Mouse (Mus musculus) lung, embryonic 14.5 days (tissue): Measurements from ENCODE around the gene Os9. TPM values are rescaled to one million over a fixed set of nuclear protein-coding genes. Genes with fewer than 3 reads are reported as not detected.

Experiments
- ATAC-seq: fragments of 200-750 bp; cut with Nextera tagmentation; 2 replicates; pipeline ENCODE4 v1.8.0; 2017; ENCODE audit warnings: mild to moderate bottlenecking, moderate TSS enrichment, moderate library complexity; ENCODE audit not compliant: insufficient read depth
- DNase-seq: peaks from one replicate; pipeline ENCODE4 v3.0.0-alpha.2; 2015
- H3K27ac ChIP-seq: fragments of 300-500 bp; sonication (generic); 2 replicates; pipeline ENCODE4 v1.5.1; 2014; ENCODE audit warnings: low read depth, mild to moderate bottlenecking, moderate library complexity
- H3K27me3 ChIP-seq: fragments of 300-500 bp; sonication (generic); 2 replicates; pipeline ENCODE4 v1.6.1; 2014; ENCODE audit warnings: low read length, control low read depth; ENCODE audit not compliant: insufficient read depth
- H3K36me3 ChIP-seq: fragments of 300-500 bp; sonication (generic); 2 replicates; pipeline ENCODE4 v1.6.1; 2014; ENCODE audit warnings: control low read depth; ENCODE audit not compliant: insufficient read depth
- H3K4me1 ChIP-seq: fragments of 300-500 bp; sonication (generic); 2 replicates; pipeline ENCODE4 v1.6.1; 2014; ENCODE audit warnings: antibody characterized with exemption, control low read depth; ENCODE audit not compliant: insufficient read depth
- H3K4me2 ChIP-seq: fragments of 300-500 bp; sonication (generic); 2 replicates; pipeline ENCODE4 v1.6.1; 2014; ENCODE audit warnings: mild to moderate bottlenecking
- H3K4me3 ChIP-seq: fragments of 300-500 bp; sonication (generic); 2 replicates; pipeline ENCODE4 v1.5.1; 2014; ENCODE audit warnings: low read depth, low read length
- H3K9ac ChIP-seq: fragments of 300-500 bp; sonication (generic); 2 replicates; pipeline ENCODE4 v1.6.1; 2014
- H3K9me3 ChIP-seq: fragments of 300-500 bp; sonication (generic); 2 replicates; pipeline ENCODE4 v1.6.1; 2016; ENCODE audit warnings: low read depth, low read length, control low read depth
- CTCF ChIP-seq: IDR thresholded peaks from 2 replicates; pipeline ENCODE4 v1.5.1; 2016; ENCODE audit warnings: antibody characterized with exemption, low read depth
- WGBS: fragments of 180-500 bp; shearing (Covaris S2); extraction: QIAGEN DNeasy Blood & Tissue Kit; methylation state at CpG from one replicate; pipeline ENCODE4 v1.1.7; 2014; 5-methylcytosine and 5-hydroxymethylcytosine counted together
- polyA plus RNA-seq: library from polyadenylated mRNA; unstranded; fragments of >200 nt; fragmentation: Nextera tagmentation; extraction: Ambion mirVana; gene quantifications from 2 replicates; pipeline ENCODE4 v1.2.1, GENCODE M21; 2014

The Os9 gene
- polyA plus RNA-seq, 1 experiment from 2014 or later: 56.8 TPM

- H3K27ac ChIP-seq: no peak overlapping the region
- ATAC-seq: peak; percentile 13
- peaks cover 15% of the 10 kb centered on the region; the same call in 1 of the 2 replicates for H3K36me3 ChIP-seq
- peak overlapping the region; percentile 24 for H3K4me3 ChIP-seq
- no peaks in the 10 kb centered on the region for H3K9me3 ChIP-seq
- TF ChIP-seq CTCF: no peak
- no peak for DNase-seq
- H3K27me3 ChIP-seq: peaks cover 44% of the 10 kb centered on the region
- H3K4me2 ChIP-seq: peak overlapping the region; percentile 50
- peaks cover 20% of the 10 kb centered on the region for H3K4me1 ChIP-seq
- 8% methylated on average over 48 of the region's 51 CpGs for WGBS
- H3K9ac ChIP-seq: no peak overlapping the region
These were observed 29.2 kb downstream of the Os9 start for GRCm38 (mm10) chr10:127091507-127092396.

- DNase-seq: peak; percentile 79
- peak overlapping the region; percentile 24 for H3K4me3 ChIP-seq
- ATAC-seq: peak; percentile 11; the same call in 1 of the 2 replicates
These were observed 30.1 kb downstream of the Os9 start for GRCm38 (mm10) chr10:127090560-127091411.

GRCm38 (mm10) chr10:127085633-127086032 lies 35.3 kb downstream of the Os9 start:
- Histone ChIP-seq H3K9me3 (no peaks in the 10 kb centered on the region), H3K36me3 (no peaks in the 10 kb centered on the region), H3K4me1 (0 out of 2 replicates have a peak, but pooled peaks cover 4% of the 10 kb centered on the region), H3K27me3 (peaks cover 58% of the 10 kb centered on the region), H3K9ac (no peak overlapping the region), H3K27ac (no peak overlapping the region), H3K4me3 (no peak overlapping the region), H3K4me2 (no peak overlapping the region)
- DNase-seq (no peak), ATAC-seq (no peak)
- TF ChIP-seq CTCF: no peak
- 58% methylated on average over 6 of the region's 6 CpGs for WGBS

More at GRCm38 (mm10) chr10:127090560-127091411, 30.1 kb downstream of the Os9 start:
- TF ChIP-seq CTCF: no peak
- H3K9me3 ChIP-seq: no peaks in the 10 kb centered on the region
- WGBS: 9% methylated on average over 57 of the region's 57 CpGs
- H3K27me3 ChIP-seq: peaks cover 44% of the 10 kb centered on the region
- no peak overlapping the region for H3K27ac ChIP-seq
- H3K4me2 ChIP-seq: peak overlapping the region; percentile 50
- H3K4me1 ChIP-seq: peaks cover 20% of the 10 kb centered on the region
- H3K36me3 ChIP-seq: peaks cover 6% of the 10 kb centered on the region; the same call in 1 of the 2 replicates
- H3K9ac ChIP-seq: no peak overlapping the region

GRCm38 (mm10) chr10:127085052-127085451 lies 35.9 kb downstream of the Os9 start:
- Histone ChIP-seq H3K27ac (no peak overlapping the region), H3K4me2 (no peak overlapping the region), H3K4me3 (no peak overlapping the region), H3K36me3 (no peaks in the 10 kb centered on the region), H3K9me3 (no peaks in the 10 kb centered on the region), H3K4me1 (0 out of 2 replicates have a peak, but pooled peaks cover 3% of the 10 kb centered on the region), H3K9ac (no peak overlapping the region), H3K27me3 (peaks cover 58% of the 10 kb centered on the region)
- WGBS: 75% methylated on average over 9 of the region's 9 CpGs
- no peak for DNase-seq
- no peak for TF ChIP-seq CTCF
- ATAC-seq: no peak

GRCm38 (mm10) chr10:127083915-127084306 lies 37.0 kb downstream of the Os9 start:
- H3K4me3 ChIP-seq: no peak overlapping the region
- H3K36me3 ChIP-seq: no peaks in the 10 kb centered on the region
- no peak overlapping the region for H3K9ac ChIP-seq
- WGBS: 35% methylated on average over 5 of the region's 5 CpGs
- no peak for ATAC-seq
- 0 out of 2 replicates have a peak, but pooled peaks cover 3% of the 10 kb centered on the region for H3K4me1 ChIP-seq
- no peaks in the 10 kb centered on the region for H3K9me3 ChIP-seq
- peaks cover 58% of the 10 kb centered on the region for H3K27me3 ChIP-seq
- no peak overlapping the region for H3K27ac ChIP-seq
- TF ChIP-seq CTCF: peak; percentile 12; the same call in 1 of the 2 replicates
- no peak overlapping the region for H3K4me2 ChIP-seq
- no peak for DNase-seq

GRCm38 (mm10) chr10:127083292-127083914 lies 37.5 kb downstream of the Os9 start:
- DNase-seq (no peak), ATAC-seq (no peak)
- Histone ChIP-seq H3K4me2 (no peak overlapping the region), H3K27ac (no peak overlapping the region), H3K4me1 (0 out of 2 replicates have a peak, but pooled peaks cover 3% of the 10 kb centered on the region), H3K27me3 (peaks cover 63% of the 10 kb centered on the region), H3K9ac (no peak overlapping the region), H3K4me3 (no peak overlapping the region), H3K9me3 (no peaks in the 10 kb centered on the region), H3K36me3 (no peaks in the 10 kb centered on the region)
- no peak for TF ChIP-seq CTCF
- WGBS: 26% methylated on average over 8 of the region's 8 CpGs
